14 mouse cellular contexts compared by ENCODE assay signal in genomic region chr2:93268711-93269270, GRCm38 (mm10).
DNase-seq lines count a peak whose midpoint lies in the region; ATAC-seq lines count a peak whose summit lies in the region.
"Had no signal": no experiment of that assay in that cellular context is flagged by ENCODE, and none has a peak within 500 bp of the region (broad histone marks: within the 10 kb centered on the region; RNA-seq: fewer than 3 reads in every experiment).

No protein-coding gene starts in this region.

- H3K4me3 ChIP-seq in hindbrain, embryonic 10.5 days, result no peak overlapping the region
- no peak overlapping the region for H3K4me3 ChIP-seq in hindbrain, embryonic 12.5 days
- no peak overlapping the region for H3K4me3 ChIP-seq in neural tube, embryonic 13.5 days
- no peak overlapping the region for H3K4me3 ChIP-seq in neural tube, embryonic 15.5 days (replicated peaks)
- H3K4me3 ChIP-seq: left cerebral cortex, adult 2 months; limb, embryonic 13.5 days; midbrain, embryonic 12.5 days had no signal

- no peak for DNase-seq in hindbrain, embryonic 10.5 days (ENCODE audit: low spot score)
- DNase-seq in heart, adult 9 months (ENCODE audit: low spot score in 2 of 2), result peak; percentile 43 to 44
- DNase-seq in heart, postnatal 36 days, result peak; percentile 28 to 41
- no peak for DNase-seq in c-Kit-positive CD71-positive TER-119-positive erythroid progenitor cells, embryonic 14.5 days (ENCODE audit: low spot score)
- DNase-seq in cerebellum, postnatal 25 days, result no peak
- DNase-seq: cerebellum, adult 11 months; lung, adult 2 months had no signal

- no peak overlapping the region for H3K4me2 ChIP-seq in hindbrain, embryonic 12.5 days (replicated peaks)
- no peak overlapping the region for H3K4me2 ChIP-seq in neural tube, embryonic 13.5 days
- H3K4me2 ChIP-seq in neural tube, embryonic 15.5 days, result no peak overlapping the region
- H3K4me2 ChIP-seq: limb, embryonic 13.5 days; midbrain, embryonic 12.5 days had no signal

- H3K9me3 ChIP-seq in hindbrain, embryonic 10.5 days, result no peaks in the 10 kb centered on the region
- H3K9me3 ChIP-seq in hindbrain, embryonic 12.5 days (replicated peaks), result no peaks in the 10 kb centered on the region
- H3K9me3 ChIP-seq in neural tube, embryonic 13.5 days, result no peaks in the 10 kb centered on the region
- H3K9me3 ChIP-seq in neural tube, embryonic 15.5 days (replicated peaks), result no peaks in the 10 kb centered on the region
- H3K9me3 ChIP-seq: limb, embryonic 13.5 days; midbrain, embryonic 12.5 days had no signal

- H3K27ac ChIP-seq in hindbrain, embryonic 10.5 days, result peak overlapping the region; percentile 57
- H3K27ac ChIP-seq in hindbrain, embryonic 12.5 days, result no peak overlapping the region
- peak overlapping the region; percentile 63; the same call in 1 of the 2 replicates for H3K27ac ChIP-seq in neural tube, embryonic 13.5 days (replicated peaks)
- no peak overlapping the region for H3K27ac ChIP-seq in neural tube, embryonic 15.5 days (replicated peaks)
- H3K27ac ChIP-seq: left cerebral cortex, adult 2 months; limb, embryonic 13.5 days; midbrain, embryonic 12.5 days had no signal

- ATAC-seq in hindbrain, embryonic 12.5 days (ENCODE audit: low FRiP score), result no peak
- no peak for ATAC-seq in neural tube, embryonic 13.5 days (ENCODE audit: low read depth)
- no peak for ATAC-seq in neural tube, embryonic 15.5 days (ENCODE audit: low FRiP score)
- ATAC-seq: CD4-positive, CD25-positive, alpha-beta regulatory T cell, adult 4 months had no signal

- 92% methylated on average over 3 of the region's 3 CpGs for WGBS in hindbrain, embryonic 10.5 days
- 79% methylated on average over 3 of the region's 3 CpGs for WGBS in hindbrain, embryonic 12.5 days
- 89% methylated on average over 3 of the region's 3 CpGs for WGBS in neural tube, embryonic 13.5 days
- WGBS in neural tube, embryonic 15.5 days, result 89% methylated on average over 3 of the region's 3 CpGs

- peaks cover 69% of the 10 kb centered on the region for H3K4me1 ChIP-seq in hindbrain, embryonic 10.5 days (replicated peaks)
- H3K4me1 ChIP-seq in hindbrain, embryonic 12.5 days, result peaks cover 55% of the 10 kb centered on the region
- H3K4me1 ChIP-seq in neural tube, embryonic 13.5 days (replicated peaks), result peaks cover 83% of the 10 kb centered on the region
- H3K4me1 ChIP-seq in neural tube, embryonic 15.5 days, result peaks cover 64% of the 10 kb centered on the region

- H3K27me3 ChIP-seq in hindbrain, embryonic 10.5 days (ENCODE audit: insufficient read depth, poor library complexity, severe bottlenecking), result no peaks in the 10 kb centered on the region
- no peaks in the 10 kb centered on the region for H3K27me3 ChIP-seq in hindbrain, embryonic 12.5 days
- H3K27me3 ChIP-seq in neural tube, embryonic 13.5 days, result no peaks in the 10 kb centered on the region
- H3K27me3 ChIP-seq in neural tube, embryonic 15.5 days (replicated peaks), result no peaks in the 10 kb centered on the region
- H3K27me3 ChIP-seq: limb, embryonic 13.5 days; midbrain, embryonic 12.5 days had no signal

- 0 out of 2 replicates have a peak, but pooled peaks cover 8% of the 10 kb centered on the region for H3K36me3 ChIP-seq in hindbrain, embryonic 10.5 days
- no peaks in the 10 kb centered on the region for H3K36me3 ChIP-seq in hindbrain, embryonic 12.5 days
- no peaks in the 10 kb centered on the region for H3K36me3 ChIP-seq in neural tube, embryonic 13.5 days
- no peaks in the 10 kb centered on the region for H3K36me3 ChIP-seq in neural tube, embryonic 15.5 days
- H3K36me3 ChIP-seq: limb, embryonic 13.5 days; midbrain, embryonic 12.5 days had no signal

- intact Hi-C loops in heart, postnatal 36 days (cut with DNase I), result loop anchor here (1.0 to 10.0 kb wide), 2 partner anchors 65 to 134 kb away; no protein-coding TSS in a partner anchor

- no peak overlapping the region for H3K9ac ChIP-seq in hindbrain, embryonic 12.5 days
- H3K9ac ChIP-seq in neural tube, embryonic 13.5 days, result no peak overlapping the region
- no peak overlapping the region for H3K9ac ChIP-seq in neural tube, embryonic 15.5 days (replicated peaks)
- H3K9ac ChIP-seq: limb, embryonic 13.5 days; midbrain, embryonic 12.5 days had no signal

Comparison
In these comparisons a context has a peak if more than half of its experiments do, and no peak if none do; other contexts are left out.
1. H3K27ac ChIP-seq: peak in hindbrain, embryonic 10.5 days (single experiment) and neural tube, embryonic 13.5 days (single experiment); none in hindbrain, embryonic 12.5 days (single experiment) and neural tube, embryonic 15.5 days (single experiment).
2. DNase-seq: peak in heart, adult 9 months (2 of 2) and heart, postnatal 36 days (2 of 2); none in hindbrain, embryonic 10.5 days (single experiment), c-Kit-positive CD71-positive TER-119-positive erythroid progenitor cells, embryonic 14.5 days (single experiment) and cerebellum, postnatal 25 days (0 of 2).